In genomic region chr3:96727343-96727827, GRCm38 (mm10) we compare ENCODE assay signal across 8 mouse cellular contexts. TPM values are rescaled to one million over a fixed set of nuclear protein-coding genes. Genes with fewer than 3 reads are reported as not detected.
DNase-seq lines count a peak whose midpoint lies in the region; ATAC-seq lines count a peak whose summit lies in the region.

Gene Polr3c, minus strand, starts transcription at chr3:96727628.
Gene Rnf115, plus strand, starts transcription at chr3:96727664.

- peak within 1 kb of the TSS; percentile 62 for H3K9ac ChIP-seq in hindbrain, embryonic 11.5 days (ENCODE audit: low read depth, low read length)

- DNase-seq in MN1 (ENCODE audit: low spot score) = peak; percentile 97
- peak; percentile 95 for DNase-seq in cerebellum, adult 9-10 months
- DNase-seq in frontal cortex, adult 2 months (ENCODE audit: extremely low spot score in 1 of 2, low spot score in 1 of 2) = peak; percentile 90 to 95
- DNase-seq in hindbrain, embryonic 11.5 days (ENCODE audit: low spot score) = peak; percentile 96
- DNase-seq in layer of hippocampus, postnatal 10 days (ENCODE audit: low spot score in 2 of 2) = peak; percentile 88 to 95
- peak; percentile 98 for DNase-seq in lung, postnatal 10 days
- peak; percentile 99 for DNase-seq in ovary, postnatal 36 days (ENCODE audit: low spot score)
- DNase-seq in thymus, postnatal 25 days = peak; percentile 89

- no peaks in the 10 kb centered on the region for H3K4me1 ChIP-seq in hindbrain, embryonic 11.5 days (replicated peaks; ENCODE audit: control insufficient read depth, insufficient read depth, low read length)

- H3K4me2 ChIP-seq in hindbrain, embryonic 11.5 days (replicated peaks; ENCODE audit: low read depth, low read length) = peak within 1 kb of the TSS; percentile 67

- H3K27ac ChIP-seq in hindbrain, embryonic 11.5 days (ENCODE audit: low read depth, low read length) = peak within 1 kb of the TSS; percentile 31

- peaks cover under 1% of the 10 kb centered on the region; the same call in 1 of the 2 replicates for H3K36me3 ChIP-seq in hindbrain, embryonic 11.5 days (ENCODE audit: control insufficient read depth, insufficient read depth, low read length)

- no peaks in the 10 kb centered on the region for H3K9me3 ChIP-seq in hindbrain, embryonic 11.5 days (ENCODE audit: control insufficient read depth, low read length)

- H3K27me3 ChIP-seq in hindbrain, embryonic 11.5 days (ENCODE audit: control insufficient read depth, insufficient read depth, low read length) = no peaks in the 10 kb centered on the region

- WGBS in hindbrain, embryonic 11.5 days = under 1% methylated on average over 29 of the region's 52 CpGs

- H3K4me3 ChIP-seq in hindbrain, embryonic 11.5 days (ENCODE audit: low read depth, low read length) = peak within 1 kb of the TSS; percentile 59

- ATAC-seq in hindbrain, embryonic 11.5 days (ENCODE audit: low FRiP score) = peak; percentile 99

RNA-seq across cellular contexts. Expression of gene Polr3c, which starts in this region (rescaled TPM):
- 34.2 and 34.4 TPM in 2 replicates for polyA plus RNA-seq in frontal cortex, adult 2 months (2012; rRNA removed)
- polyA plus RNA-seq in hindbrain, embryonic 11.5 days (2014; fragmentation: Nextera tagmentation; extraction: Ambion mirVana) = 38.0 and 38.1 TPM in 2 replicates
- total RNA-seq in layer of hippocampus, postnatal 10 days (2021) = 10 to 100 TPM; 26.4 to 28.1 TPM

RNA-seq across cellular contexts. Expression of gene Rnf115, which starts in this region (rescaled TPM):
- 46.0 and 49.0 TPM in 2 replicates for polyA plus RNA-seq in frontal cortex, adult 2 months (2012; rRNA removed)
- polyA plus RNA-seq in hindbrain, embryonic 11.5 days (2014; fragmentation: Nextera tagmentation; extraction: Ambion mirVana) = 90.0 and 90.4 TPM in 2 replicates
- total RNA-seq in layer of hippocampus, postnatal 10 days (2021) = 10 to 100 TPM; 46.3 to 56.3 TPM

Comparison
In these comparisons a context has a peak if more than half of its experiments do, and no peak if none do; other contexts are left out.
1. Peak in every context shown above with its lines: DNase-seq, ATAC-seq, H3K4me3 ChIP-seq and H3K27ac ChIP-seq.